Mouse (Mus musculus): ENCODE results near the gene Slc35d3. TPM values are rescaled to one million over a fixed set of nuclear protein-coding genes. Genes with fewer than 3 reads are reported as not detected.

Slc35d3 gene
- polyA plus RNA-seq, 1 experiment from 2014 or later: 1.1 TPM

DNA sequence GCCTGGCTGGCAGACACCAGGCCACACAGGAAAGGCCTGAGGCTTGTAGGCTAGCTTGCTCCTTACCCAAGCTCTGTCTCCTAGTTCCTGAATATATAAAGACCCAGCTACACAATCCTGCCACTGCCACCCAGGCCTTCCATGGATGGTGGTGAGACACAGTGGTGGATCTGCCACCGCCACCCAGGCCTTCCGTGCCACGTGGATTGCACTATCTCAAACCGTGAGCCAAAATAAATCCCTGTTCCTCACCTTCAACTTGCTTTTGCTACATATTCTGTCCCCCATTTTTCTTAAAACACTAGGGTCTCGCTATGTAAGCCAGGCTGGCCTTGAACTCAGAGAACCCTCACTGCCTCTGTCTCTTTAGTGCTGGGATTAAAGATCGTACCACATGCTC is 17.0 kb downstream of the Slc35d3 start:
- Histone ChIP-seq H3K4me3 (no peak overlapping the region), H3K27ac (replicated peaks) (no peak overlapping the region), H3K36me3 (no peaks in the 10 kb centered on the region), H3K9me3 (no peaks in the 10 kb centered on the region), H3K27me3 (replicated peaks) (no peaks in the 10 kb centered on the region), H3K4me1 (no peaks in the 10 kb centered on the region), H3K9ac (no peak overlapping the region), H3K4me2 (no peak overlapping the region)
- WGBS: 90% methylated on average over 6 of the region's 6 CpGs
- ATAC-seq (ENCODE audit: extremely low read depth, insufficient number of reproducible peaks, low FRiP score, low TSS enrichment): no peak

DNA sequence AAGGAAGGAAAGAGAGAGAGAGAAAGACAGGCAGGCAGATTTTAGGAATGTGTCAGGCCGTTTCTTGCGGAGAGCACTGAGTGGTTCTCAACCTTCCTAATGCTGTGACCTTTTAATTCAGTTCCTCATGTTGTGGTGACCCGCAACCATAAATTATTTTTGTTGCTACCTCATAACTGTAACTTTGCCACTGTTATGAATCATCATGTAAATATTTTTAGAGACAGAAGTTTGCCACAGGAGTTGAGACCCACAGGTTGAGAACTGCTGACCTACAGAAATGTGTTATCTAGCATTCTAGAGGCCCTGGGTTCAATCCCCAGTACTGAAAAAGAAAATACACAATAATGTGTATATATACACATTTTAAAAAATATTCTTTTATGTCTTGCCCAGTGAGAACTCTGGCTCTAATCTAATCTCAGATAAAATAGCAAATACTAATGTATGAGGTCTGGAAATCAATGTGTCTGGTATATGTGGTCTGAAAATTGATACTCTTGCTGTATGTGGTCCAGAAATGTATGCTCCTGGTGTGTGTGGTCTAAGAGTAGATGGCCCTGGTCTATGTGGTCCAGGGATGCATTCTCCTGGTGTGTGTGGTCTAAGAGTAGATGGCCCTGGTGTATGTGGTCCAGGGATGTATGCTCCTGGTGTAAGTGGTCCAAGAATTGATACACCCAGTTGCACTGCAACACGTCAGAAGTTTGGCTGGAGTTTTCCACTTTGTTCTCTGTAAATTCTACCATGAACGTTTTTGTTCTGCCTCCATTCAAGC is 20.0 kb downstream of the Slc35d3 start:
- WGBS: 81% methylated on average over 5 of the region's 5 CpGs
- no peak for ATAC-seq (ENCODE audit: extremely low read depth, insufficient number of reproducible peaks, low FRiP score, low TSS enrichment)
- H3K4me3 ChIP-seq: no peak overlapping the region
- H3K4me1 ChIP-seq: peaks cover 5% of the 10 kb centered on the region
- H3K36me3 ChIP-seq: no peaks in the 10 kb centered on the region
- H3K4me2 ChIP-seq: no peak overlapping the region
- H3K9ac ChIP-seq: no peak overlapping the region
- H3K27me3 ChIP-seq (replicated peaks): 0 out of 2 replicates have a peak, but pooled peaks cover 6% of the 10 kb centered on the region
- no peaks in the 10 kb centered on the region for H3K9me3 ChIP-seq
- H3K27ac ChIP-seq (replicated peaks): no peak overlapping the region

DNA sequence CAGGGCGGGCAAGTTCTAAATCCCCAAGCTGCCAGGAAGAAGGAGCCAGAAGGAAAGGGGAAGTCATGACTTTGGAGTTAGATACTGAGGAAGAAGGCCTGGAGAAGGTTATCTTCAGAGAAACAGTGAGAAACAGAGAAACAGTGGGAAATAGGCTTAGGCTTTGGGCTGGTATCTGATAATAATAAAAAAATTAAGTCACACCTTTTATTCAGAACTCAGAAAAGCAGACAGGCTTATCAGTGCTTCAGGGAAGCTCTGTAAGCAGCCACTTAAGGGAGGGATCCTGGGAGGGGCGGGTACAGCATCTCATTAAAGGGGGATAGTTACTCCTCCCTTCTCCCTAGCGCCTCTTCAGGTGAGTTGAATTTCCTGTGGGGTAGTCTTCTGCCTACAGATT is 30.3 kb downstream of the Slc35d3 start:
- no peak overlapping the region for H3K4me3 ChIP-seq
- peaks cover 23% of the 10 kb centered on the region for H3K27me3 ChIP-seq (replicated peaks)
- H3K9me3 ChIP-seq: no peaks in the 10 kb centered on the region
- ATAC-seq (ENCODE audit: extremely low read depth, insufficient number of reproducible peaks, low FRiP score, low TSS enrichment): no peak
- no peak overlapping the region for H3K9ac ChIP-seq
- 48% methylated on average over 3 of the region's 3 CpGs for WGBS
- no peak overlapping the region for H3K27ac ChIP-seq (replicated peaks)
- no peaks in the 10 kb centered on the region for H3K36me3 ChIP-seq
- H3K4me1 ChIP-seq: peaks cover 24% of the 10 kb centered on the region
- H3K4me2 ChIP-seq: no peak overlapping the region

DNA sequence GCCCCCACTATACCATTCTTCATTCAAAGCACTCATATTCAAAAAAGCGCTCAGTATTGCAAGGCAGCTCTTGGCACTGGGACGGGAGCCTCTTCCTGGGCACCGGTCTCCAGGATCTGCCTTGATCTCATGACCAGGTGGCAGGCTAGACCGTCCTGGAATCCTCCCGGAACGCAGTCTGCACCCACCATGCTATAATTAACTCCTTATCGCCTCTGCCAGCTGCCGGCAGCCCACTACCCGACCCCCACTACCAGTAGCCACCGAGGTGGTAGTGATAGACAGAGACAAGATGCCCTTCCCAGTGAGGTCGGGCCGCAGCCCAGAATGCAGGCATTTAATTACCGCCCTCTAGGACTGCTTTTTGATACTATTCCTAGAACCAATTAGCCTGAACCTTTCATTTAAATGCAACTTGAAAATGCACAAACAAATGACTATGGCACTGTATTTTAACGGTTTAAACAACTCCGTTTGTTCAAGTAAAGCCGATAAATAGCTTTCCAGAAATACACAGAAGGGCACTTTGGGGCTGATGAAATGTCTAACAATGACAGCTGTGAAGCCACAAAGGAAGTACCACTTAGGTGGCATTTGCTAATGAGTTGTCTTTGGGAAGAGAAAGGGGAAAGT is 32.4 kb downstream of the Slc35d3 start:
- WGBS: 20% methylated on average over 16 of the region's 16 CpGs
- H3K4me2 ChIP-seq: peak overlapping the region; percentile 37
- no peak overlapping the region for H3K27ac ChIP-seq (replicated peaks)
- H3K36me3 ChIP-seq: no peaks in the 10 kb centered on the region
- no peaks in the 10 kb centered on the region for H3K9me3 ChIP-seq
- no peak overlapping the region for H3K9ac ChIP-seq
- ATAC-seq (ENCODE audit: extremely low read depth, insufficient number of reproducible peaks, low FRiP score, low TSS enrichment): no peak
- H3K4me3 ChIP-seq: no peak overlapping the region
- H3K4me1 ChIP-seq: peaks cover 46% of the 10 kb centered on the region
- H3K27me3 ChIP-seq (replicated peaks): peaks cover 29% of the 10 kb centered on the region

DNA sequence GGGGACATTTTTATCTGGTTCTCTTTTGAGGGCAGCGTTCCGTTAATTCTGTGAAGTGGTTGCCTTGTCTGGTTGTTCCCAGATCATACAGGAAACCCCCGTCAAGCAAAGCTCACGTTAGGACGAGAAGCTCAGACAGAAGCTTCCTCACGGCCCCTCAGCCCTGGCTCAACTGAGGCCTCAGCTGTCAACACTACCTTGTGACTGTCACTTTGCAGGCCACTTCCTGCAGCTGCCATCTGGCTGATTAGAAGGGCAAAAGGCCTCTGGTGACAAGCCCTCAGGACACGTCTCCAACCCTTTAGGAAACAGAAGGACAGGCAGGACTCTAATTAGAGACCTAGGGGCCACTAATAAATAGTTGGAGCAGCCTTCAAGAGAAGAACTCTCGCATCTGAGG is 35.9 kb downstream of the Slc35d3 start:
- Histone ChIP-seq H3K36me3 (no peaks in the 10 kb centered on the region), H3K9me3 (no peaks in the 10 kb centered on the region), H3K4me2 (peak overlapping the region; percentile 39), H3K4me3 (no peak overlapping the region), H3K9ac (no peak overlapping the region), H3K27ac (replicated peaks) (peak overlapping the region; percentile 44), H3K4me1 (peaks cover 73% of the 10 kb centered on the region), H3K27me3 (replicated peaks) (peaks cover 43% of the 10 kb centered on the region)
- ATAC-seq (ENCODE audit: extremely low read depth, insufficient number of reproducible peaks, low FRiP score, low TSS enrichment): no peak
- 3% methylated on average over 8 of the region's 8 CpGs for WGBS

DNA sequence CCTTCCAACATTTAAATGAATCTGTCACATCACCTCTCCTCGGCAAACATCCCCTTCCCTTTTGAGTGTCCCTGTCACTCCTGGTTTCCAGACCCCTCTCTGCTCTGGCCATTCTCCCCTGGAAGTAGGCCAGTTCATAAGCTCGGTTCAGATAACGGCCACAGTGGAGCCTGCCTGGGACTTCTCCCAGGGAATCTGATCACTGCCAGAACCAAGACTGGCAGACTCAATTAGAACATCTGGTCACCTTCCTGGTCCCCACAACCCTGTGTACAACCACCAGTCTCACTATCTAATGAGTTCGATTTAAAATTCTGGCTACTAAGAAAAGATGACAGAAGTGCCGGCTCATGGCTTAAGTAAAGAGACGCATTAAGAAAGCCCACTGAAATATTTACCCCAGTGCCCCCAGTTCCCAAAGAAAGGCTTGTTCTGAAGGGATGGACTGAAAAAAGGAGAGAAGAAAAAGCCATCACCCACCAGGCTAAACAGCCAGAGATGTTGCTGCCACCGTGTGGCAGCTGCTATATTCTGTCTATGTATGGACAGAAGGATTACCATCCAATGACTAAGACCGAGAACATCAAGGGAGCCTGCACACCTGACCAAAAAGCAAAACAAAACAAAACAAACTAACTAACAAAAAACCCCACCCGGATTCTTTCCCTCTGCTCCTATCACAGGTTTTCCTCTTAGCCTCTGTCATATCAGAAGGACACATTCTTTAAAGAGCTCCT is 39.7 kb downstream of the Slc35d3 start:
- no peak overlapping the region for H3K4me3 ChIP-seq
- H3K27me3 ChIP-seq (replicated peaks): peaks cover 26% of the 10 kb centered on the region
- peaks cover 52% of the 10 kb centered on the region for H3K4me1 ChIP-seq
- no peak for ATAC-seq (ENCODE audit: extremely low read depth, insufficient number of reproducible peaks, low FRiP score, low TSS enrichment)
- H3K27ac ChIP-seq (replicated peaks): 0 out of 2 replicates have a peak overlapping the region, but pooled peaks have one; percentile 43
- H3K9ac ChIP-seq: no peak overlapping the region
- peak overlapping the region; percentile 32 for H3K4me2 ChIP-seq
- WGBS: 30% methylated on average over 9 of the region's 9 CpGs
- H3K9me3 ChIP-seq: no peaks in the 10 kb centered on the region
- no peaks in the 10 kb centered on the region for H3K36me3 ChIP-seq

DNA sequence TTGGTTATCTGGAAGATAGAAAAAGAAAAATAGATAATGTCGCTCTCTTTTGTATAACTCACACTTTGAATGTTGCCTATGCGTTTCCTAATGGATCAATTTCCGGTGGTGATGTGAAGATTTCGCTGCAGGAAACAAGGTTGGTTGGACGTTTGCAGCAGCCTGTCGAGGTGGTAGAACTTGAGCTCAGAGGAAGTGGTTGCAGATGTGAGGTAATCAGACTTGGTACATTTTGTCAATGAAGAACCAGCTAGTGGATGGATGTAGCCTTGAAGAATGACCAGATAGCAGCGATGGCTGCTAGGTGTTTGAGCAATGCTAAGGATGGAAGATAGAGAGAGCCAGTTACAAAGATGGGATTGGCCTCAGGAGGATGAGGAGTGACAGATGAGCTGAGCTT is 46.5 kb downstream of the Slc35d3 start:
- no peak for ATAC-seq (ENCODE audit: extremely low read depth, insufficient number of reproducible peaks, low FRiP score, low TSS enrichment)
- H3K36me3 ChIP-seq: no peaks in the 10 kb centered on the region
- H3K4me2 ChIP-seq: no peak overlapping the region
- peaks cover 11% of the 10 kb centered on the region; the same call in 1 of the 2 replicates for H3K27me3 ChIP-seq (replicated peaks)
- 71% methylated on average over 7 of the region's 7 CpGs for WGBS
- H3K4me3 ChIP-seq: no peak overlapping the region
- H3K27ac ChIP-seq (replicated peaks): no peak overlapping the region
- H3K9me3 ChIP-seq: no peaks in the 10 kb centered on the region
- no peaks in the 10 kb centered on the region for H3K4me1 ChIP-seq
- no peak overlapping the region for H3K9ac ChIP-seq

DNA sequence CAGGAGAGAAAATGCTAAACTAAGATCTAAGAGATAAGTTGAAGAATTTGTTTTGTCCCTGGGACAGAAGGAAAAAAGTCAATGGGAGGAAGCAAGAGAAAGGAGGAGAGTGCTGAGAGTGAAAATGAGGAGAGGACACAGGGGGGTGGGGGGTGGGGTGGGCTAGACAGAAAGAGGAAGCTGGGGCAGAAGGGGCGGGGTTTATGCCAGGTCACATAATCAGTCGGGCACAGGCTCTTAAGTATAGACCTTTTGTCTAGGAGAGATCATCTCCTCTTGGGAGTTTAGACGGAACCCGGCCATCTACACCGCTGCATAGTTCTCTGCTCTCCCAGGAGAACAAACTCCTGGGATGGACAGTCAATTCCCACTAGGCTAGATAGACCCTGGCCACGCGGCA is 48.3 kb downstream of the Slc35d3 start:
- Histone ChIP-seq H3K4me1 (no peaks in the 10 kb centered on the region), H3K27me3 (replicated peaks) (peaks cover 7% of the 10 kb centered on the region; the same call in 1 of the 2 replicates), H3K27ac (replicated peaks) (no peak overlapping the region), H3K36me3 (no peaks in the 10 kb centered on the region), H3K4me2 (no peak overlapping the region), H3K4me3 (no peak overlapping the region), H3K9me3 (no peaks in the 10 kb centered on the region), H3K9ac (no peak overlapping the region)
- no peak for ATAC-seq (ENCODE audit: extremely low read depth, insufficient number of reproducible peaks, low FRiP score, low TSS enrichment)
- 67% methylated on average over 7 of the region's 7 CpGs for WGBS

Other genes with a start within 250 kb of the Slc35d3 start
- not detected in 2 replicates for gene Il22ra2, start 229.5 kb downstream of the Slc35d3 start, polyA plus RNA-seq (2015; fragmentation: Nextera tagmentation; extraction: Ambion mirVana)
- 0.06 TPM in 1 of 2 replicates, not detected in the other for gene Il20ra, start 138.9 kb downstream of the Slc35d3 start, polyA plus RNA-seq (2015; fragmentation: Nextera tagmentation; extraction: Ambion mirVana)
- 33.3 and 39.3 TPM in 2 replicates for gene Pex7, start 56.2 kb upstream of the Slc35d3 start, polyA plus RNA-seq (2015; fragmentation: Nextera tagmentation; extraction: Ambion mirVana)
- 2.4 and 2.7 TPM in 2 replicates for gene Map3k5, start 83.0 kb upstream of the Slc35d3 start, polyA plus RNA-seq (2015; fragmentation: Nextera tagmentation; extraction: Ambion mirVana)

Measured in heart, embryonic 13.5 days (tissue).